Mouse (Mus musculus): ENCODE data around the gene Josd2. TPM values are rescaled to one million over a fixed set of nuclear protein-coding genes. Genes with fewer than 3 reads are reported as not detected.

The Josd2 gene
- polyA plus RNA-seq, 1 experiment, result 92.8 TPM

GRCm38 (mm10) chr7:44485572-44486195 lies 17.9 kb downstream of the Josd2 start:
- TF ChIP-seq CTCF (conservative IDR thresholded peaks at IDR 0.05; ENCODE audit: insufficient read depth, insufficient read length, low read depth, low read length) (no peak), POLR2A (IDR thresholded peaks at IDR 0.05; ENCODE audit: low read depth, low read length) (no peak)
- Histone ChIP-seq H3K27ac (ENCODE audit: insufficient read depth, low read depth, low read length) (no peak overlapping the region), H3K36me3 (ENCODE audit: control insufficient read depth, insufficient read depth, low read length) (no peaks in the 10 kb centered on the region), H3K27me3 (replicated peaks; ENCODE audit: control insufficient read depth, insufficient read depth, low read length) (no peaks in the 10 kb centered on the region), H3K4me3 (ENCODE audit: insufficient read depth, low read depth, low read length) (no peak overlapping the region), H3K4me1 (ENCODE audit: control insufficient read depth, insufficient read depth, low read length) (no peaks in the 10 kb centered on the region)
- DNase-seq, result no peak
- WGBS, result 78% methylated on average over 7 of the region's 7 CpGs

DNA sequence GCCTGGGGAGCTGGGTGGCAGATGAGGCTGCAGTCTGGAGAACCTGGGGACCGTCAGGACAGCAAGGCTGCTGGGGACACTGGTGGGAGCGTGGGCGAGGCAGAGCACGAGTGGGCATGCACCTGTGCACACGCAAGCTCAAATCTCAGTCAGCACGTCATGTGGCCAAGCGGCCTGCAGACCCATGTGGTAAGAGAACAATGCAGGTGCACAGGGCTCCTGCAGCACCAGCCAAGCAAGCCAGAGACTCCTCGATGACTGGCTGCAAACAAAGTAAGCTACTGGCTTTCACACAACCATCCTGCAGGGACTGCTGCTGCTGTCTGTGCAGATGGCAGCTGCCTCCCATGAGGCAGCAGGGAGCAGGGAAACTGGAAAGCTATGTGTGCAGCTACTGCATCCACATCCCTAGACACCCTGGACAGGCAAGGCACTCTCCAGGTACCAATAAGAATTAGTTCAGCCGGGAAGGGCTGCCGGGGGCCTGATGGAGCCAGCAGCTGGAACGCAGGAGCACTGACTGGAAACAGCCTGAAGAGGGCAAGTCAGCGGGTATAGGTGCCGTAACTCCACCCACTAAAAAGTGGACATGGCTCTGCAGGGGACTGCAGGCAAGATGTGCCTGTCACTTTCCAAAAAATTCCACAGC lies 19.3 kb downstream of the Josd2 start:
- TF ChIP-seq CTCF (conservative IDR thresholded peaks at IDR 0.05; ENCODE audit: insufficient read depth, insufficient read length, low read depth, low read length) (no peak), POLR2A (IDR thresholded peaks at IDR 0.05; ENCODE audit: low read depth, low read length) (no peak)
- no peak for DNase-seq
- Histone ChIP-seq H3K4me1 (ENCODE audit: control insufficient read depth, insufficient read depth, low read length) (no peaks in the 10 kb centered on the region), H3K27ac (ENCODE audit: insufficient read depth, low read depth, low read length) (no peak overlapping the region), H3K27me3 (replicated peaks; ENCODE audit: control insufficient read depth, insufficient read depth, low read length) (no peaks in the 10 kb centered on the region), H3K36me3 (ENCODE audit: control insufficient read depth, insufficient read depth, low read length) (no peaks in the 10 kb centered on the region; the same call in 1 of the 2 replicates), H3K4me3 (ENCODE audit: insufficient read depth, low read depth, low read length) (no peak overlapping the region)
- WGBS, result 58% methylated on average over 13 of the region's 13 CpGs

GRCm38 (mm10) chr7:44487936-44488335 lies 20.2 kb downstream of the Josd2 start:
- no peak for DNase-seq
- H3K4me3 ChIP-seq (ENCODE audit: insufficient read depth, low read depth, low read length), result no peak overlapping the region
- no peaks in the 10 kb centered on the region for H3K27me3 ChIP-seq (replicated peaks; ENCODE audit: control insufficient read depth, insufficient read depth, low read length)
- no peaks in the 10 kb centered on the region; the same call in 1 of the 2 replicates for H3K36me3 ChIP-seq (ENCODE audit: control insufficient read depth, insufficient read depth, low read length)
- no peak for TF ChIP-seq CTCF (conservative IDR thresholded peaks at IDR 0.05; ENCODE audit: insufficient read depth, insufficient read length, low read depth, low read length)
- TF ChIP-seq POLR2A (IDR thresholded peaks at IDR 0.05; ENCODE audit: low read depth, low read length), result no peak
- H3K4me1 ChIP-seq (ENCODE audit: control insufficient read depth, insufficient read depth, low read length), result no peaks in the 10 kb centered on the region
- no peak overlapping the region for H3K27ac ChIP-seq (ENCODE audit: insufficient read depth, low read depth, low read length)
- WGBS, result 92% methylated on average over 7 of the region's 7 CpGs

DNA sequence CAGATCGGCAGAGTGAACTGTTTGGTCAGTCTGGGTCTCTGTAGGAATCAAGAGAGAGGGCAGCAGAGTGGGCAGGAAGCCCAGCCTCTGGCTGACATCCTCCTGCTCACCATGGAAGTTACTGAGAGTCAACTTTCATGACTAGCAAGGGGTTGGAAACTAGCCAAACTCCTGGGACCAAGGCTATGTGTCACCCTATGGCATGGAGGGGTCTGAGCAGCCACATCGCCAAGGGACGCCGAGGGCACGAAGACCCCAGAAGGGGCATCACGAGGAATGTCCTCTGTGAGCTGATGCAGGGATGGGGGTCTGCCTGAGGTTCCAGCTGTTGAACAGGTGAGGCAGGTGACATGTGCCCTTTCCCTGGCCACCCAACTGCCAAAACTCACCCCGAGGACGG lies 20.8 kb downstream of the Josd2 start:
- TF ChIP-seq CTCF (conservative IDR thresholded peaks at IDR 0.05; ENCODE audit: insufficient read depth, insufficient read length, low read depth, low read length) (no peak), POLR2A (IDR thresholded peaks at IDR 0.05; ENCODE audit: low read depth, low read length) (no peak)
- H3K4me1 ChIP-seq (ENCODE audit: control insufficient read depth, insufficient read depth, low read length), result no peaks in the 10 kb centered on the region
- DNase-seq, result no peak
- H3K36me3 ChIP-seq (ENCODE audit: control insufficient read depth, insufficient read depth, low read length), result no peaks in the 10 kb centered on the region; the same call in 1 of the 2 replicates
- H3K27ac ChIP-seq (ENCODE audit: insufficient read depth, low read depth, low read length), result no peak overlapping the region
- no peak overlapping the region for H3K4me3 ChIP-seq (ENCODE audit: insufficient read depth, low read depth, low read length)
- 88% methylated on average over 8 of the region's 8 CpGs for WGBS
- H3K27me3 ChIP-seq (replicated peaks; ENCODE audit: control insufficient read depth, insufficient read depth, low read length), result no peaks in the 10 kb centered on the region

DNA sequence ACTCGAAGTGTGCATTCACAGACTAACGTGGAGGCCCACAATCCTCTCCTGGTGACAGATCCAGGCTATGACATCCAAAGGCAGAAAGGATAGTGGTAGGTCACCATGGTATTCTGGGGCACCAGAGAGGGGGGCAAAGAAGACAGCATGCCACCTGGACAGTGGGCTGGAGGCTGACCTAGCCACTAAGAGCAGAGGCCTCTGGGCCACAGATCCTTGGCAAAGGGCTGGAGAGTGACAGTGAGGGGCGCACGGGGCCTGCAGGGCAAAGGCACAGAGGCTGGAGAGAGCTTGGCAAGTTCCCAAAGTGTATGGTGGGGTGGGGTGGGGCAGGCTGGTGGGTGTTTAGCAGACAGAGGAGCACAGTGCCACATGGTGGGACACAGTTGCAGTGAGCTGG lies 22.5 kb downstream of the Josd2 start:
- no peak overlapping the region for H3K27ac ChIP-seq (ENCODE audit: insufficient read depth, low read depth, low read length)
- DNase-seq, result no peak
- peaks cover 4% of the 10 kb centered on the region; the same call in 1 of the 2 replicates for H3K4me1 ChIP-seq (ENCODE audit: control insufficient read depth, insufficient read depth, low read length)
- H3K36me3 ChIP-seq (ENCODE audit: control insufficient read depth, insufficient read depth, low read length), result no peaks in the 10 kb centered on the region; the same call in 1 of the 2 replicates
- 88% methylated on average over 4 of the region's 4 CpGs for whole genome bisulfite sequencing
- no peaks in the 10 kb centered on the region for H3K27me3 ChIP-seq (replicated peaks; ENCODE audit: control insufficient read depth, insufficient read depth, low read length)
- no peak overlapping the region for H3K4me3 ChIP-seq (ENCODE audit: insufficient read depth, low read depth, low read length)
- TF ChIP-seq POLR2A (IDR thresholded peaks at IDR 0.05; ENCODE audit: low read depth, low read length) (no peak), CTCF (conservative IDR thresholded peaks at IDR 0.05; ENCODE audit: insufficient read depth, insufficient read length, low read depth, low read length) (no peak)

- Histone ChIP-seq H3K4me3 (ENCODE audit: insufficient read depth, low read depth, low read length) (no peak overlapping the region), H3K27ac (ENCODE audit: insufficient read depth, low read depth, low read length) (no peak overlapping the region), H3K36me3 (ENCODE audit: control insufficient read depth, insufficient read depth, low read length) (no peaks in the 10 kb centered on the region; the same call in 1 of the 2 replicates), H3K4me1 (ENCODE audit: control insufficient read depth, insufficient read depth, low read length) (peaks cover 10% of the 10 kb centered on the region), H3K27me3 (replicated peaks; ENCODE audit: control insufficient read depth, insufficient read depth, low read length) (no peaks in the 10 kb centered on the region)
- WGBS, result 97% methylated on average over 5 of the region's 5 CpGs
- DNase-seq, result no peak
- TF ChIP-seq CTCF (conservative IDR thresholded peaks at IDR 0.05; ENCODE audit: insufficient read depth, insufficient read length, low read depth, low read length), result no peak
- TF ChIP-seq POLR2A (IDR thresholded peaks at IDR 0.05; ENCODE audit: low read depth, low read length), result no peak
Measured at GRCm38 (mm10) chr7:44491391-44491790, 23.6 kb downstream of the Josd2 start.

- TF ChIP-seq CTCF (conservative IDR thresholded peaks at IDR 0.05; ENCODE audit: insufficient read depth, insufficient read length, low read depth, low read length) (no peak), POLR2A (IDR thresholded peaks at IDR 0.05; ENCODE audit: low read depth, low read length) (no peak)
- Histone ChIP-seq H3K27ac (ENCODE audit: insufficient read depth, low read depth, low read length) (no peak overlapping the region), H3K4me3 (ENCODE audit: insufficient read depth, low read depth, low read length) (no peak overlapping the region), H3K27me3 (replicated peaks; ENCODE audit: control insufficient read depth, insufficient read depth, low read length) (no peaks in the 10 kb centered on the region), H3K4me1 (ENCODE audit: control insufficient read depth, insufficient read depth, low read length) (peaks cover 10% of the 10 kb centered on the region), H3K36me3 (ENCODE audit: control insufficient read depth, insufficient read depth, low read length) (no peaks in the 10 kb centered on the region; the same call in 1 of the 2 replicates)
- no peak for DNase-seq
- WGBS, result 92% methylated on average over 21 of the region's 21 CpGs
Measured at GRCm38 (mm10) chr7:44492166-44492826, 24.5 kb downstream of the Josd2 start.
